Mouse (Mus musculus) megakaryocyte, embryonic 14.5 days (primary cell): ENCODE measurements at regions not wholly inside any gene's neighbourhood (a gene's known extent, or its start where the extent isn't known, plus 50 kb on each side); places are given as distances from the start of the nearest gene placed in this dataset.

Experiments
- FLI1 ChIP-seq: IDR thresholded peaks from 2 replicates; pipeline ENCODE4 v1.6.1; 2012; ENCODE audit warnings: low read length, inconsistent platforms, mixed read lengths
- GATA1 ChIP-seq: IDR thresholded peaks from 3 replicates; pipeline ENCODE4 v1.6.1; 2012; ENCODE audit warnings: mixed read lengths, low read length, inconsistent platforms, borderline replicate concordance

DNA sequence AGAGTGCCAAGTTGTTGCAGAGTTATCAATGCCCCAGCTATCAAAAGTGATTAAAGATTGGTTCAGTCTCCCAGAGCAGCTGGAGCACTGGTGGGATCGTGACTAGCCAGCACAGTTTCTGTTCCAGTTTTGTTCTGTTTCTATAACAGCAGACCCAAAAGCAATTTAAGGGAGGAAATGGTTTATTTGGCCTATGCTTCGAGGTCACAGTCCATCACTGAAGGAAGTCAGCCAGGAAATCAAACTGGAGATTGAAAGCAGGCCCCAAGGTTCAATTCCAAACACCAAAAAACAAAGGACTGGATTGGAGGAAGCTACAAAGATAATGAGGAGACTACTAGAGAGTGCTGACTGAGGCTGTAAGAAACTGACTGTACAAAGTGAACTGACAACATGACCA lies 107.6 kb upstream of the Trim24 start:
- TF ChIP-seq GATA1 (no peak), FLI1 (no peak)
